Mouse (Mus musculus) kidney, adult 2 months (tissue): Measurements from ENCODE around the gene Plekha5.

Source experiments
- CTCF ChIP-seq: fragments of 200-500 bp; conservative IDR thresholded peaks from 2 replicates; pipeline ENCODE4 v1.5.1; 2011; ENCODE audit warnings: low read depth, mild to moderate bottlenecking, control low read depth, low read length, moderate library complexity, mixed read lengths; ENCODE audit not compliant: insufficient read depth, insufficient read length
- POLR2A ChIP-seq: fragments of 200-500 bp; IDR thresholded peaks from one replicate; pipeline ENCODE4 v1.6.1; 2011; ENCODE audit warnings: low read depth, low read length, control low read depth

DNA sequence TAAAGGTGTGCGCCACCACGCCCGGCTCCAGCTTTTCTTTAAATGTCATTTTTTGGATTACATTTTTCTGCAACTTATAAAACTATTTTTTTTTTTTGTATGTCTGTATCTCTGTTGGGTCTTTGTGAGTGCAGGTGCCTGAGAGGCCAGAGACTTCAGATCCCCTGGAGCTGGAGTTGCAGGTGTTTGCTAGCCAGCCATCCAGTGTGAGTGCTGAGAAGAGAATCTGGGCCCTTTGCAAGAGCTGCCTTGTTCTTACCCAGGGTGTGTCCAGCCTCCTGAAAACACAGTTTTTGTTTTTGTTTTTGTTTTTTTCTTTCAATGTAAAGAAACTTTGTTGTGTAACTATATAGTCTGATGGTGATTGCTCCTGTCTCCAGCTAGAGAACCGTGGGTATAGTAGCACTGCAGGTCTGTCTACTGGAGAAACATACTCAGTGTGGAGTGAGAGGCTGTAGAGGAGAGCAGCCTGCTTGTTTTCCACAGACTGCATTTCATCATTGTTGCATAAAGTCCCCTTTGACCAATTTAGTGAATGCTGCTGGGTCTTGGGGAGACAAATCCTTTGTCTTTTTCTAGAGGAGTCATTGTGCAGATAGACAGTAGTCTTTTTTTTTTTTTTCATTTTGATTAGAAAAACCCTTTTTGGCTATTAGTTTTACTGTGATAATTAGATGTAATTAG, 205.5 kb downstream of the Plekha5 start:
- TF ChIP-seq CTCF (no peak), POLR2A (no peak)
